Mouse (Mus musculus): ENCODE data around the gene Cpne4.
A peak's percentile ranks its signal among the peaks of the same experiment; 100 is the strongest.

Cpne4 gene

DNA sequence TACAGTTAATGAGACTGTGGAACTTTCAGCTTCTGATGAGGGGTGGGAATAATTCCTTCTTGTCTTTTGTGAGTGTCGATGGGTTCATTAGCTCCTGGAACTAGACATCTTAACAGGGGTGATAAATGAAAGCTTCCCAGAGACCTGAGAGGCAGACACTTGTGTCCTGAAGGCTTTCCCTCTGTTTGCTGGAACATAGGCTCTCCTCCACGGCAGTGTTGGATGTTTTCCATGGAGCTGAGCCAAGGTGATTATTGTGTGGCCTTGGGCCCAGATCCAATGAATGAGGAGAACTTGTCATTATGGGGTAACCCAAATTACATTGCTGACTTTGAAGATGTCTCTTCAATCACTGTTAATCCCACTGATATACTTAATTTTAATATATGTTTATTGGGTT is 146.1 kb downstream of the Cpne4 start:
- no peak for DNase-seq

DNA sequence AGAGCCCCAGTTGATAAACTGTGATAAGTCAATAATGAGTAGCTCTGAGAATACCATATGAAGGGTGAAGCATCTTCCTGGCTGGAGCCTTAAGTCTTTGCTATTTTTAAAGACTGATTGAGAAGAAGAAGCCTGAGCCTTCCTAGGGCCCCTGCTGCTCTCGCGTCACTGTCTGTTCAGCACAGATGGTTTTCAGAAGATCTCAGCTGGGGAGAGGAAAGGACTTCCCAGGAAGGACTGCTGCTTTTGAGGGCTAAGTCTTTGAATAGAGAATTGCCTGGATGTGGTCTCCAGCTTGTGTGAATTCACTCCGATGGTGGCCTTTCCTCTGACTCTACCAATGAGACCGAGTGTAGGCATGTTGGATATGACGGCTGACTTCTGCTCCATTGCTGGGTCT is 163.7 kb downstream of the Cpne4 start:
- DNase-seq: no peak

DNA sequence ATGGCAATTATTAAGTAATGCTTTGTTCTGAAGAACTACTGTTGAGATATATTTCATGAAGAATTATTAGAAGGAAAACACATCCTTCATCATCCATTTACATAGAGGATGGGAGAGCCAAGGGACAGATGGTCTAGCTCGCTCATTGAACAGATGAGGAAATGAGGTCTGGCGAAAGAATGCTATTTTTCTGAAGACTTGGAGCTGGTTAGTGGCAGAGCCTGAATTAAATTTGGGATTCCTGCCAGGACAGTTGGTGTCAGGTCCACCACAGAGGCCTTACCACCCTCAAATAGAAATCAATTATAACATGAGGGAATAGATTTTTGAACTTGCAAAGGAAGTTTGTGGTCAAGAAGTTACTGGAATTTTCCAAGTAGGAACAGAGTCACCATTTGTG is 178.2 kb downstream of the Cpne4 start:
- DNase-seq: no peak

DNA sequence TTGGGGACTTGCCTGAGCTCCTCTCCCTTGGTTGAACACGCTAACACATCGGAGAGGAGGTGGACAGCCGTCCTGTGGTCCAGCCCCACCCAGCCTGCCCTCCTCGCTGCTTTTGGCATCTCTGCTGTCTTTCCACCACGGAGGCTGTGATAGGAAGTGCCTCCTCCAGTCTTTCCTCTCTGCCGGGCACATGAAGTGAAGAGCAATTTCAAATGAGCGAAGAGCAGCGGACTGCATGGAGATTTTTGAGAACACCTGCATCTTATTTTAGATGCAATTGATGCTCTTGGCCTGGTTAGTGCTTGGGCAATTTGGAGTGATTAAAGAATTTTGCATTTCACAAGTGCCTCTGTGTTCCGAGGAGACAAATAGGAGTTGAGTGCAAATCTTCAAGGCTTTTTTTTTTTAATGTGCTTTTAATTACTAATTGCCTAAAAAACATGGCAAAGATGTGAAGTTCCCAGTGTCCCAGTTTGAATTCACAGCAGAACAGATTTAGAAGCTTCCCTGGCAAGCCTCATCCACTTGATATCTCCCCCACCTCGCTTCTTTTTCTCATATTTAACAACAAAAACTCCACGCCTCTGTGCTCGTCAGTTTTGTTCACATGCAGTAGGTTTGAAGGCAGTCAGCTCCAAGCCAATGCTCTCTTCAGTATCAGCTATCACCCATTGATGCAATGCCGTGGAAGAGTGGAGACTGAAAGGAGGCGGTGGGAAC is 195.7 kb downstream of the Cpne4 start:
- no peak for DNase-seq

DNA sequence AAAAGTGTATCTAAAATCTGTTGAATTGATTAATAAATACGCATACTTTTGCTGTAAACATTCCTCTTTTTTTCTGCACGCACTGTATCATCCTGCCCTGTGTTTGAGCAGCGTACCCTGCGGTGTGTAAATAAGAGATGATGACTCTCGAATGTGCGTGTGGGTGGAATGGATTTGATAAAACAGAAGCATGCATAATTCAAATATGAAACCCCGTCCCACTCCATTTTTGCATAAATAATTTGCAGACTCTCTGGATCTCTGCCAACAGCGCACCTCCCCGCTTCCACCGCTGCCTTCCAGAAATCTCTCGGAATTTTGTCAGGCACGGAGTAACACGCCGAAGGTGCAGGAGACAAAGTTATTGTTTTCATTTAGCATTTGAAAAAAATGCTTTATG is 208.4 kb downstream of the Cpne4 start:
- DNase-seq: no peak

DNA sequence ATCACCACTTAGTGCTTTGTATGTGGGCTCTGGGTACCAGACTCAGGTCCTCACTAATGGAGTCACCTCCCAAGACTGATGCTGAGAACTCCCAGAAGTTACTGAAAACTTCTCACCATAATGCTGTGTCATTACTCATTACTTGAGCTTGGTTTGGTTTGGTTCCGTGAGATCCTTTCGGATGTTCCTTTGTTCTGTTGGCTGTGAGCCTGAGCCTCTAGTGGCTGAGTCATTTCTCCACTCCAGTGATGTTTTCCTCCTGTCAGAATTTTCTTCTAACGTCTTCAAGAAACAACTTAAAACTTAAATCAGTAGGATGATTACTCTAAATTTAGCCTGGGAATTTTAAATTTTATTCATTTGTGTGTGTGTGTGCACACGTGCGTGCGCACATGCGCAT is 212.9 kb downstream of the Cpne4 start:
- DNase-seq: no peak

DNA sequence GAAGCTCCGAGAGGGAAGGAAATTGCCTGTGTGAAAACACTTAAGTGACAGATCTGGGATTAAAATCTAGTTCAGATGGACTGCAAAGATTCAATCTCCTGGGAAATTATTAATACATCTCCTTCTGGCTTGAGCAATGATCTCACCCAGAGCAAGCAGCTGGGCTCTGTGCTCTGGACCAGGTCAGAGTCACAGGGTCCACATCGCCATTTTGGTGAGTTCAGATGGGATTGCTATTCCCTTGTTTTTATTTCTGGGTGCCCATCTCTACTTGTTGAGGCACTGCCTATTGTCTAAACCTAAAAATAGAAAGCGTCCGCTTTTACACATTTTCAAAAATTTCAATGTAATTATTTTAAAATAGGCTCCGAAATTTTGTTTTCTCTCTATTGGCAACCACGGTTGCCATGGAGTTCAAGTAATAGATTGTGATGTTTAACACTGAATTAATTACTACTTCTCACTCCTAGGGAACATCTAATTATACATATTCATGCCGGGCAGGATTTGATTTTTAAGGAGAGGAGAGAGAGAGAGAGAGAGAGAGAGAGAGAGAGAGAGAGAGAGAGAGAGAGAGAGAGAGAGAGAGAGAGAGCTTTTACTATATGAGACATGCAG is 229.2 kb downstream of the Cpne4 start:
- DNase-seq: no peak

DNA sequence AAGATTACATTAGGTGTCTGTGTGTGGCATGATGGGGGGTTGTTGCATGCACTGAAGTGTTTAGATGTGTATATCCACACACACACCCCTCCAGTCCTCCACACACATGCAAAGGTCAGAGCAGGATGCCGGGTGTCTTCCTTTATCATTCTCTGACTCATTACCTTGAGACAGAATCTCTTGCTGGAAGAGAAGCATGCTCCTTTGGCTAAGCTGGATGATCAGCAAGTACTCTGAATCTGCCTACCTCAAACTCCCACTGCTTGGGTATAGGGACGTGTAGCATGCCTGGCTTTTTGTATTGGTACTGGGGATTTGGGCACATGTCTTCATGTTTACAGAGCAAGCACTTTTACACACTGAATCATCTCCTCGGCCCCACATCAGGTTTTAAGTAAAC is 230.0 kb downstream of the Cpne4 start:
- no peak for DNase-seq

DNA sequence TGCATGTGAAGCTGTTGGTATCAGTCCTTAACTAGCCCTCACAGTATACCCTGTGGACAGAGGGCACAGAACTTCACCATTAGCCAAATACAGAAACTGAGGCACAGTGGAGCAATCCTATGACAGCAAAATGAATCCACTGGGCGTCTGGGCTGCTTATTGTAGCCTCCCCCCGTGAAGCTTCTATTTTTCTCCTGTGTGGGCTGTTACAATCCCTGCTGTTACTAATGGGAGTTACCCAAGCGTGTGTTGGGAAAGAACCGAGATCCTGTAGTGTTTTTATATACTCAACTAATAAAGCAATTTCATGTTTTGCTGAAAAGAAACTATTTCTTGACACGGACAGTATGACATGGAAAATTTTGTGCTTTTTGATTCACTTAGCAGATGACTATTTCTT is 230.7 kb downstream of the Cpne4 start:
- no peak for DNase-seq

DNA sequence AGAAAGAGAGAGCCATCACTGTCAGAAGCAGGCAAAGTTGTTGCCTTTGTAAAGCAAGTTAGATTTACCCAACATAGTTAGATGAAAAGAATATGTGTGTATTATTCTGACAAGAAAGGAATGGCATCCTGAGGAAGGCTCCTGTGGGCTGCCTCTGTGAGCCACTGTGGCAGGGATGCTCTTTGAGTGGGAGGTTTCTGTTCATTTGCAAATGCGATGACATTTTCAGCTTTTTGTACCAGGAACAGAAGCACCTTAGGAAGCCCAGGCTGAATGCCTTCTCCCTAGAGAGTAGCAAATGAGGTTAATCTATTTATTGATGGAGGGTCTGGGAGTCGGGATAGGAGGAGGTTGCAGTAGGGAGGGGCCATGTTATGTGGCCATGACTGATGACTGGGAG is 249.5 kb downstream of the Cpne4 start:
- DNase-seq: no peak

DNA sequence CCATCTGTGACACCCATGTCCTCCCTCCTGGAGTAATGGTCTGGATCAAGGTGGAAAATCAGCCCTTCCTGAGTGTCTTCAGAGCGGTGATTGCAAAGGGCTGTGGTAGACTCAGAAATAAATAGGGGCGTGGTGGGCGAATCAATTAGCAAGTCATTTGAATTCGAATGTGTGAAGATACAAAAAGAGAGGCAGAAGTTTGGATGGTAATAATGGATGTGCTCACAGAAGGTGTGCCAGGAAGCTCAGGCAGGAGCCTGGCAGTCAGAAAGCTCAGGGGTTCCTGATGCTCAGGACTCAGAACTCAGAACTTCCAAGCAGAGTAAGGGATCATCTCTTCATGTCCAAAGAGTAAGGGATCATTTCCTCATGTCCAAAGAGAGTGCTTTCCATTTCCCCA is 257.7 kb downstream of the Cpne4 start:
- no peak for DNase-seq

DNA sequence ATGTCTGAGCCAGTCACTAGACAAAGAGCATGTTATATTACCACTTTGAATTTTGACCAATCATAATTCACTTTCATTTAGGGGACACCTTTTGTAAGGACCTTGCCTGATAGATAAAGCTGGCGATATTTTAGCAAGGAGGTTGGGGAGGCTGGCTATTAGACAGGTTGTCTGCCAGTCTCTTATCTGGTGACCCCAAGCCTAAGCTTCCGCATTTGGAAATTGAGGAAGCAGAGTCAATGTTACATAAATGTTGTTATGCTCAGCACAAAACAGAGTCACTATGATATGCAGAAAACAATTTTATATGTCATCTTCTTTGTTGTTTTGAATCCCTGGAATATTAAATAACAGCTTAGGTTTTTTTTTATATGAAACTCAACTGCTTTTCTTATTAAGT is 267.6 kb downstream of the Cpne4 start:
- DNase-seq: no peak

DNA sequence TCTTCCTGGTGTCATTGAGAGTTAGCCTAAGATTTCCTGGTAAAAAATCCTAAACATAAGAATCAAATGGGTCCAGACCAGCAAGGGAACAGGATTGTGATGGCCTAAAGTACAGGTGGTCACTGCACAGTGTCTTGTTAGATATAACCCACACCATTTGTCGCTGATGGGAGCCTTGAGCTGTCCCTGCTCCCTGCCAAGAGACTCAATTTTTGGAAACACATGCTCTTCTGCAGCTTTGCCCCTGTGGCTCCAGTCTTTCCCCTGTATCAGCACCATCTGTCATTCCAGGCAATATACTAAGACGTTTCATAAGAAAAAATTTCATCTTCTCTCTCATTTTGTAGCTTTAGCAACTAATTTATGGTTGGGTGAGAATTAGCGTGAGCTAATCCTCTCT is 281.6 kb downstream of the Cpne4 start:
- DNase-seq: no peak

DNA sequence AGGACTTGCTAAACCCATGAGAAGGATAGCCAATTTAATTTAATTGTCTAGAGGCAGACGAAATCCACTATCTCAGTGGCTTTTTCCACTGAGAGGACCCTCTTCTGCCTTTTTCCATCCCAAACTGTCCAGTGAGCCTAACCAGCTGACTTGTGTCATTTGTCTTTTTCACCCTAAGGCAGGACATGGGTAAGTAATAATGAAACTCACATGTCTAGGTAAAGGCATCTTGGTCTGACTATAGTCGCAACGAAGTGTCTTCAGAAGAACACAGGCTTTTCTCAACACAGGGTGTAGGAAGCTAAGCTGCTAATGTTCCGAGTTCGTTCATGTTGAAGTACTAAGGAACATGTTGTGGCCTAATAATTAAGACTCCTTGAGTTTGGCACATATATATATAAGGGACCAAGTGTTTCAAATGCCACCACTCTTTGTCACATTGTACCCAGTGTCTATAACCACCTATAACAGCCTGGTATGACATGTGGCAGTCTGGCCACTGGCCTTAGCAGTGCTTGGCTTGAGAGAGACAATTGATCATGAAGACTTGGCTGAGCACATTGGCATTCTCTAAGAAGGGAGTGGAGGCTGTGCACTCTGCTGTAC is 286.0 kb downstream of the Cpne4 start:
- DNase-seq: no peak

DNA sequence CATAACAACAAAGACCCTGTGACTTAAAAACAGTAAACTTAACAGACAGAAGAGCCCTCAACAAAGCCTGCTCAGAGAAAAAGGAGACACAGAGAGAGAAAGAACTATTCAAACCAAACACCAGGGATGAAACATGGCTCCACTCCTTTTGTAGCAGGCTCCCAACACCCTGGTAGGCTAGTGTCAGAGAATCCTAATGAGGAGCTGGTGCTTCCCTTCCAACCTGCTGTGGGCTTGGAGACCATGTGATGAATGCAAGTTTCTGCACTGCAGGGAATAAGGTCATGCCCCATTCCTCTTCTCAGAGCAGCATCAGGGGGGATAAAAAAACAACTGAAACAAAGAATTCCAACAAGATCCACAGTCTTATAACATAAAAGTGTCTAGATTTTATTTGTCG is 290.8 kb downstream of the Cpne4 start:
- DNase-seq: no peak

DNA sequence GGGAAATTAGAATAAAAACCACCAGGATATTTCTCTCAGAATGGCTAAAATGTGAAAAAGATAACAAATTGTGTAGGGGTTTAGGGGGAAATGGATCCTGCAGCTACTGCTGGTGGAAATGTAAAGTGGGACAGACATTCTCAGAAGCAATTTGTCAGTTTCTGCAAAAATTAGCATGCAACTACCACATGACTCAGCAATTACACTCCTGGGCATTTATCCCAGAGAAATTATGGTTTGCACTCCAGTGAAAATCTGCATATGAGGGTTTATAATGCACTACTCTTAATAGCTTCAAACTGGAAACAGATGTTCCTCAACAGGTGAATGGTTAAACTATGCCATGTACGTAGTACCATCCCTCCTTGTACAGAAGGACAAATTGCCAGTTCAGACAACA is 294.2 kb downstream of the Cpne4 start:
- DNase-seq: no peak

DNA sequence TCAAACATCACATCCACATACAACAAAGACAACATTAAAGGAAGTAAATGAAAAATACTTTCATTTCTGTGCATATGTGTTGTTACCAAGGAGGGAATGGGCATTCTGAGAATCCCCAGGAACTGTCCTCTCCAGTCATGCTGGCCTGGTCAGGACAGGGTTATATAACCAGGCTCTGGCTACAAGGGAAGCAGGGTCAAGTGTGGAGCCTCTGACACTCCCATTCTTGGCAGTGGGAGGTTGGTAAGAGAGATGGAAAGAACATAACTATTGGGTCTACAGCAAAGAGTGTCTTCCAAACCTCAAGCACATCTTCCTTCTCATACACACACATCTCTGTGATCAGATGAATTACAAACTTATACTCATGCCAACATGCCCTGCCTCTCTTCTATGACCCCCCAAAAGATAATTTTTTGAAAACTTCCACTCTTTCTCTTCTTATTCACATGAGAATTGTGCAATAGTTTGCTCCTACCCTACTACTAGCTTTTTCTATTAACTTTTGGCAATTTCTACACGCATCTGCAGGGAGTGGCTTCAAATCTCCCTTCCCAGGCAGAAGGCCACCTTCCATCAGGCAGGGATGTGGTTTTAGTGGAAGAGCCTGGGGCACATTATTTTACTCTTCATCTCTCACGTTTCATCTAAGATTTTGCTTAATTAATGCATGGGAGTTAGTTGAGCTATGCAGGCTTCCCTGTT is 298.3 kb downstream of the Cpne4 start:
- no peak for DNase-seq

DNA sequence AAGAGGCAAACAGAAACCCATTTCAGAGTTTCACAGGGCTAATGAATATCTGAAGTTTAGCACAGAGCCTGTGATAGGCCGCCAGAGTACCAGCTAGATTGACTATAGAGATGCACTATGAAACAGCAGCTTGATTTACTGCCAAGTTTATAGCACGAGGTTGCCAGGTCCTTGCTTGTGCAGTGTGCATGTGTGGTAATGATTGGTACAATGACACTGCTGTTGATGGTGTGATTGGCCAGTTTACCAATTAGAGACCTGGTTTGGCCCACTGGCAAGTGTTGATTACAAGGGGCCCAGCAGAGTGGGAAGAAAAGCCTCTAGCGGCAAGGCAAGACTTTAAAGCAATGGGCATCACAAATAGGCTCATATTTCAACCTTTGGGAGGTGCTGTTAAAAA is 306.6 kb downstream of the Cpne4 start:
- no peak for DNase-seq

DNA sequence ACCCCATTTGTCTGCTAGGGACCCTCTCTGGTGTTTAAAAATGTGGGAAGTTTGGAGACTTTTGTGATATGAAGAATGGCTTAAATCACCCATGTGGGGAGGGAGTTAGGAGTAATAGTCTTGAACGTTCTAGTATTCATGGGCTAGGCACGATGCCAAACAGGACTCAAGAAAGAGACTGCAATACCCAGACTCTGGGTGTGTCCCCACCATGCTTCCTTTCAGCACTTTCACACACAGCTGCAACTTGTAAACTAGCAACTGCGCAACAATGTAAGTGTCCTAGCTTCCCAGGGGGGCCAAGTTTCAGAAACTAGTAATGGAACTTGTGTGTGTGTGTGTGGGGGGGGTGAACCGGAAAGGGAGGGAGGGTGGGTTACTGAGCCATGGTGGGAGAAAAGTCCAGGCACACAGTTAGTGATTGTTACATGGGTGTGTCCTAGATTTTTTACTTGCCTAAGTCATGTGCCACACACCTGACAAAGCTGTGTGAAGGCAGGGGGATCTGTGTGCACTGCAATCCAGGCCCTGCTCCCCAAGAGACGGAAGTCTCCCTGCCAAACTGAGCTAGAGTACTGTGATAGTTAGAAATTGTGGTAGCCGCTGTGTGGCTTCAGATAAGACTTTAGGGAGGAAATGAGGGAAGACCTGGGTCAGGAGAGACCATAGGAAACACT is 307.3 kb downstream of the Cpne4 start:
- no peak for DNase-seq

DNA sequence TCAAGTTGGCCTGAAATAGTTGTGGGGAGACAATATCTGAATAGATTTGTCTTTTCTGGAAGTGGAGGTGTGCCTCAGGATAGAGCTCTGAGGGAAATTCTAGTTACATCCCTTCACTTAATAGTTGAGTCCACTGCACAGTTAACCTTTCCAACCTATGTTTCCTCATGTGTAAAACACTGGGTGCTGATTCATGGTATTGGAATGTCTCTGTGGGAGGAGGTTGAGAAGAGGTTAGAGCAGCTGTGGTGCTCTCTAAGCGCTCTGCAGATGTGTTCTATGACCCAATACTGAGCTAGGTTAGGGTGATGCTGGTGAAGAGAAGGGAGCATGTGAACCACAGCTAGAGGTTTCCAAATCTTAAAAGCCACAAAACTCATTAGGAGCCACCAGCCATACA is 318.7 kb downstream of the Cpne4 start:
- DNase-seq: no peak

DNA sequence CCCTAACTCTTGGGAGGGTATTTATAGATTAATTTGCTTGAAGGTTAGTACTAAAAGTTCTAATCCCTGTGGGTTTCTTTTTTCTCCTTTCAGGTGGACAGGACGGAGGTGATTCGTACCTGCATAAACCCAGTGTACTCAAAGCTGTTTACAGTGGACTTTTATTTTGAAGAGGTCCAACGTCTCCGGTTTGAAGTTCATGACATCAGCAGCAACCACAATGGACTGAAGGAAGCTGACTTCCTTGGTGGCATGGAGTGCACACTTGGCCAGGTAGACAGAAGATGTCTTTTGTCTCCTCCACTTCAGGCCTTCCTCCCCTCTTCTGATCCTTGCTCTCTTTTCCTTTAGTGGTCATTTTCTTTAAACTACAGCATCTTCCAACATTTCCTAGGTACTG is 325.5 kb downstream of the Cpne4 start:
- no peak for DNase-seq

DNA sequence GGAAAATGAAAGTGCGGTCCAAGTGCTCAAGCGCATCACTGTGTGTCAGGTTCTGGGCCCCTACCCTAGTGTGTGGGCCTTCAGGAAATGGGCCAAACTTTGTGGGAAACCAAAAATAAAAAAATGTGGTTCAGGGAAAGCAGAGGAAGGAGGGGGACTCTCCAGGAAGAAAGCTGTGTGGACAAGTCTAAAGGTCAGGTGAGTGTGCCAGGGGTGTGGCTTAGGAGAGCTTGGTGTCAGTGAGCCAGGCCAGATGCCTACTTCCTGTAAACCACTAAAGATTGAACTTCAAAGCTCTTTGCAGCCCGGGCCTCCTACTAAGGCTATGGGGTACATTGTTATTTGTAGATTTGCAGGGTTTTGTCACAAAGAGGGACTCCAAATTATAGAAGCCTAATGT is 327.1 kb downstream of the Cpne4 start:
- DNase-seq: no peak

DNA sequence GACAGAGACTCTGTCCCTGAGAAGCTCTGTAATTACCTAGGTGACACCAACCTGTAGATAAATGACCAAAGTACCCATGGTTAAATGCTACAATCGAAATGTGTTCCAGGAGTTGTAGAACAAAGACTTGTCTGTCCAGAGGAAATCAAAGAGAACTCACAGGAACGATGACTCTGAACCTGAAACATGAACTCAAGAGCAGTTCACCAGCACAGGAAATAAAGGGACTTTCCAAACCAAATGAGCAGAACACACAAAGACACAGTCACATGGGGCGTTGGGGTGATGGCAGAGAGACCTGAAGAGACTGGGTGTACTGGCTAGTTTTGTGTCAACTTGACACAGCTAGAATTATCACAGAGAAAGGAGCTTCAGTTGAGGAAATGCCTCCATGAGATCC is 329.9 kb downstream of the Cpne4 start:
- no peak for DNase-seq

DNA sequence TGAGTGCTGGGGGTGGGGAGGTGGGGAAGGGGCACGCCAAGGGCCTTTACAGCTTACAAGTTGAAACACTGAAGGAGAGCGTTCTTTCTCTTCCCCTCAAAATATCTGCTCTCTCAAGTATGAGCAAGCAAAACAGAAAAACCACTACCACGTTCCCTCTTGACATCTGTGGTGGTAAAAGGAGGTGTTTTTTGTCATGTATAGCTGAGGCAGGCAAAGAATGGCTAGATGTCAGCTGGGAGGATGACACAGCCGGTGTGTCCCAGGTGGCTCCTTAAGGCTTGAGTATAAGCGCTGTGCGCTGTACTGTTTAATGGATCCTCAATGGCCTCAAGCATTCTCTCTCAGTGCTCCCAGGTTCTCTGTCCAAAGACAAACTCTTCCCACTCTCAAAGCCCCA is 331.5 kb downstream of the Cpne4 start:
- peak; percentile 44 for DNase-seq

Data from thymus, postnatal 14 days (tissue).